Mouse (Mus musculus) myocyte (in vitro differentiated cells): Measurements from ENCODE around the gene Ripk1.

Experiments used
- CEBPB ChIP-seq: IDR thresholded peaks from 2 replicates; pipeline ENCODE4 v1.6.1; 2011; ENCODE audit warnings: mild to moderate bottlenecking, moderate library complexity; ENCODE audit not compliant: poor library complexity, insufficient read depth, severe bottlenecking
- E2F4 ChIP-seq: IDR thresholded peaks from one replicate; pipeline ENCODE4 v1.6.1; 2011; ENCODE audit warnings: mild to moderate bottlenecking, control low read depth, moderate library complexity; ENCODE audit not compliant: insufficient read depth
- MAX ChIP-seq: IDR thresholded peaks from one replicate; pipeline ENCODE4 v1.6.1; 2011; ENCODE audit warnings: low read depth, mild to moderate bottlenecking, control low read depth
- MYOD1 ChIP-seq, 3 experiments: IDR thresholded peaks; one replicate each; pipeline ENCODE4 v1.6.1; 2011; ENCODE audit warnings: control low read depth in 2 of 3, low read depth in 2 of 3, mild to moderate bottlenecking in 2 of 3, moderate library complexity in 1 of 3; ENCODE audit not compliant: insufficient read length in 2 of 3, control insufficient read depth in 1 of 3
- MYOG ChIP-seq, 3 experiments: IDR thresholded peaks; one replicate each; pipeline ENCODE4 v1.6.1; 2011; ENCODE audit warnings: control low read depth in 2 of 3, low read depth in 2 of 3, mild to moderate bottlenecking in 2 of 3; ENCODE audit not compliant: insufficient read length in 2 of 3, control insufficient read depth in 1 of 3, insufficient read depth in 1 of 3
- POLR2A ChIP-seq: IDR thresholded peaks from one replicate; pipeline ENCODE4 v1.6.1; 2011; ENCODE audit warnings: low read depth, mild to moderate bottlenecking, control low read depth, moderate library complexity; ENCODE audit not compliant: insufficient read length
- POLR2AphosphoS2 ChIP-seq: IDR thresholded peaks from one replicate; pipeline ENCODE4 v1.6.1; 2011; ENCODE audit warnings: low read depth, control low read depth; ENCODE audit not compliant: insufficient read length
- REST ChIP-seq: IDR thresholded peaks from one replicate; pipeline ENCODE4 v1.6.1; 2011; ENCODE audit warnings: mild to moderate bottlenecking, control low read depth, moderate library complexity; ENCODE audit not compliant: insufficient read depth, insufficient read length
- SRF ChIP-seq: IDR thresholded peaks from one replicate; pipeline ENCODE4 v1.6.1; 2011; ENCODE audit warnings: low read depth; ENCODE audit not compliant: control insufficient read depth, insufficient read length
- TCF12 ChIP-seq: IDR thresholded peaks from one replicate; pipeline ENCODE4 v1.6.1; 2011; ENCODE audit warnings: mild to moderate bottlenecking, control low read depth; ENCODE audit not compliant: poor library complexity, insufficient read depth, severe bottlenecking
- TCF3 ChIP-seq: IDR thresholded peaks from one replicate; pipeline ENCODE4 v1.6.1; 2011; ENCODE audit warnings: low read depth, control low read depth; ENCODE audit not compliant: insufficient read length
- USF1 ChIP-seq: IDR thresholded peaks from one replicate; pipeline ENCODE4 v1.6.1; 2011; ENCODE audit warnings: low read depth, mild to moderate bottlenecking, control low read depth, moderate library complexity

- TF ChIP-seq POLR2A (no peak), TCF3 (no peak), USF1 (no peak), E2F4 (no peak), MAX (no peak), POLR2AphosphoS2 (no peak), MYOG (IDR thresholded peaks at IDR 0.05; ENCODE audit: control insufficient read depth in 1 of 3, insufficient read depth in 1 of 3, insufficient read length in 2 of 3, low read depth in 2 of 3) (no peak), CEBPB (no peak), REST (no peak), SRF (no peak), MYOD1 (IDR thresholded peaks at IDR 0.05; ENCODE audit: control insufficient read depth in 1 of 3, insufficient read length in 2 of 3, low read depth in 2 of 3) (no peak), TCF12 (no peak)
Measured at GRCm38 (mm10) chr13:34040091-34040490, 37.9 kb downstream of the Ripk1 start.
